Mouse (Mus musculus) adrenal gland, postnatal 4 days (tissue): ENCODE measurements around the gene Ugt8a. TPM values are rescaled to one million over a fixed set of nuclear protein-coding genes. Genes with fewer than 3 reads are reported as not detected.

Source experiments
- DNase-seq, 2 experiments: peaks; one replicate each; pipeline ENCODE4 v3.0.0; 2021 to 2022; ENCODE audit warnings: low spot score in 2 of 2, mixed read lengths in 2 of 2
- total RNA-seq, 2 experiments: library from RNA; stranded (reverse); gene quantifications; 2 replicates each; pipeline ENCODE4 v1.2.3; 2021

Gene Ugt8a
- total RNA-seq, 2 experiments from 2014 or later, result 0.87 to 2.1 TPM

DNA sequence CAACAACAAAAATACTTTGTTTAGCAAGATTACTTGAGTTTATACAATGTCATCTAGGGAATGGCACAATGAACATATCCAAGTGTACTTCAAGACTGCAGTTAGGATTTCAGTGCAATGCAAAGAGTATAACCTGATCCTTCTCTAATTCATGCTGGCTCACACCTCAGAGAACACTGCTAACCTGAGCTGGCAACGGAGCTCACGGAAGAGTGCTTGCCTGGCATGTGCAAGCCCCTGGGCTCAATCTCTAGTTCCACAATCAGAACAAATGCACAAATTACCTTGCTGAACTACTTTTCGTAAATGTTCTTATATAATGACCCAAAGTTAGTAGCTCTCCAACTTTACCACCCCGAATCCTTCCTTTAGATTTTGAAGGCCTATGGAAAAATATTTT lies 68.5 kb downstream of the Ugt8a start:
- no peak for DNase-seq

DNA sequence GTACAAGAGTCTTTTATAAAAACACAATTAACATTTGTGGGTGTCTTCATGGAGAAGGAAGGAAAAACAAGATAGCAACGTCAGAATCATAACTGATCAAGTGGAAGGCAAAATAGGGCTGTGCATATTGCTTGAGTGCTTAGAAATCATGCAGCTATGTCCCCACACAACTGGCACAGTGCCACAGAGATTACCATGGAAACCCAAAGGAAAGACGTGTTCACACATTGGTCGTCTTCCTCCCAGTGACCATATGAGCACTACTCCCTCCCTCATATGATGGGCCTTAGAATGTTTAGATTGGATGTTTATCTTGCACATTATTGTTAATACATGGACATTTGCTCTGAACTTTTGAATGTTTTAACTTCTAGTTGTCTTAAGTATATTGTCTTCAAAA lies 76.8 kb downstream of the Ugt8a start:
- DNase-seq, result no peak

DNA sequence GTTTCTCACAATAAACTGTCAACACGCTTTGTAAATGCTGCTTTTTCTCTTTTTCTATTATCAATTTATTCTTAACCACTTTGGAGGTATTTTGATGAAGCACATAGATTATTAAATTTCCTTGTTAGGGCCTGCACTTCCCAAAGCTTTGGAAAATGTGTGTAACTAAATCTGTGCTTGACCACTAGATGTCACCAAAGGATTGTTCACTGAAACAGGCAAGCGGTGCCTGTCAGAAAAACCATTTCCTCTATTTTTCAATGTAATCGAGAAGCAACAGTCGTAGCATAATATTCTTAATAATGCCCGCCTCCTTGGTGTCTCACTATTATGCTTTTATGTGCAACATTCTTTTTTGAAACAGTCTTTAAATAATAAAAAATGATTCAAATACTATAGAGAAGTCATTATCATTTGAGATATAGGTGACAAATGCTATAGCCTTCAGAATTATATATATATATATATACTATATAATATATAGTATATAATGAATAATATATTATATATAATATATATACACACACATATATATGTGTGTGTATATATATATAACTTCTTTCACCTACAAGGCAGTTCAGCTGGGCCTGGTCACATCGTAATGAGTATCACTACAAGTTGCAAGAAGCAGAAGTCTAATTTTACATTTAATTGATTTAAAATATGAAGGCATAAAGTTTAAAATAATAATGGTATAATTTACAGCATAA lies 89.1 kb downstream of the Ugt8a start:
- no peak for DNase-seq

DNA sequence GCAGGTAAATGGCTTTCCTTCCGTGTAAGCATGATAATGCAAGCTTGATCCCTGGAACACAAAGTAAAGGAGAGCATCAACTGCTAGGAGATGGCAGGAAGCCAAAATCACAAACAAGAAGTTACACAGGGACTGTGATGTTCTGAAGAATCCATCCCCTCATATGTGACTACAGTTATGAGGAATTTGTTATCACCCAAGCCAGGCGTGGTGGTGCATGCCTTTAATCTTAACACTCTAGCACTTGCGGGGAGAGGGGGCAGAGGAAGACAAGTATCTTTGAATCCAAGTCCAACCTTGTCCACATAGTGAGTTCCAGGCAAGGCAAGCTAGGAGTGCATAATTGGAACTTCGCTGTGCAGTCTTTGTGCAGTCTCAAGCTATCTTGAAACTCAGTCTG lies 110.4 kb downstream of the Ugt8a start:
- no peak for DNase-seq

DNA sequence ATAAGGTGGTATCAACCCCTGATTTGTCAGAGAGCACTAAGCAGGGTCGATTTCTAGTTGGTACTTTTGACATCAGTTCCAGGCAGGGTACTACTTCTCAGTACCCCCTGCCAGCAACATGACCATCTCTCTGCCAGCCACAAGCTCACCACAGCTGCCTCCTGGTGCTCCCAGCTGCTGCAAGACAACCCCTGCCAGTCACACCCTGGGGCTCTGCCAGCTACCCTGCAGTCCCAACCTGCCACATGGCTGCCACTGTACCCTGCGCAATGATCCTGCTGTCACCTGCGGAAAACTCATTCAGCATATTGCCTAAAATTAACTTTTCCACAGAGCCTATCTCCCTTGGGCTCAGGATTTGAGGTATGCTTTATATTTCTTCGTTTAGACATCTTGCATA lies 111.2 kb downstream of the Ugt8a start:
- DNase-seq, result no peak

DNA sequence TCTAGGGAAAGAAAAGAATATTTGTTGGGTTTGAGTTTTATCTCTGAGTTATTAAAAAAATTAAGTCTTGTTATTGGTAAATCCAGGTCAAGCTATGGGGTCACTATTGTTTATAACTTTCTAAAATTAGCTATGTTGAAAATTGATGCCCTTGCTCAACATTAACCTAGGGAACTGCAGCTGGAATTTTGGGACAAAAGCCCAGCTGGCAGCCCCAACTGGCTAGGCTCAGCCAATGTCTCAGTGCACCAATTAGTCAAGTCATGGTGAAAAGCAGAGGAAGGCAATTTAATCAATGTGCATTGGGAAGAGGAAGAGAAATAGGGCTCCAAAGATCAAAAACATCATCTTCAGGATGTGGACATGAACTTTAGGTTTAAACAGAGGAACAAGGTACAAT lies 118.7 kb downstream of the Ugt8a start:
- no peak for DNase-seq
